Mouse (Mus musculus) heart, postnatal 0 days (tissue): Measurements from ENCODE around the gene Rbm20. TPM values are rescaled to one million over a fixed set of nuclear protein-coding genes. Genes with fewer than 3 reads are reported as not detected.

Experiments used
- ATAC-seq: fragments of 200-750 bp; cut with Nextera tagmentation; 2 replicates; pipeline ENCODE4 v1.8.0; 2017; ENCODE audit warnings: low read depth, moderate number of reproducible peaks, moderate library complexity; ENCODE audit not compliant: insufficient read depth
- DNase-seq: peaks from one replicate; pipeline ENCODE4 v3.0.0-alpha.2; 2016; ENCODE audit warnings: low spot score
- H3K27ac ChIP-seq: fragments of 300-500 bp; sonication (generic); 2 replicates; pipeline ENCODE4 v1.5.1; 2014; ENCODE audit warnings: low read depth, mild to moderate bottlenecking
- H3K27me3 ChIP-seq: fragments of 300-500 bp; sonication (generic); 2 replicates; pipeline ENCODE4 v1.6.1; 2014; ENCODE audit warnings: low read length, mixed read lengths; ENCODE audit not compliant: control insufficient read depth, insufficient read depth
- H3K36me3 ChIP-seq: fragments of 300-500 bp; sonication (generic); replicated peaks from 2 replicates; pipeline ENCODE4 v1.6.1; 2014; ENCODE audit warnings: low read length, mixed read lengths; ENCODE audit not compliant: control insufficient read depth, insufficient read depth
- H3K4me1 ChIP-seq: fragments of 300-500 bp; sonication (generic); 2 replicates; pipeline ENCODE4 v1.6.1; 2014; ENCODE audit warnings: antibody characterized with exemption; ENCODE audit not compliant: control insufficient read depth, insufficient read depth
- H3K4me2 ChIP-seq: fragments of 300-500 bp; sonication (generic); 2 replicates; pipeline ENCODE4 v1.6.1; 2014; ENCODE audit warnings: low read depth, mild to moderate bottlenecking, low read length, moderate library complexity
- H3K4me3 ChIP-seq: fragments of 300-500 bp; sonication (generic); 2 replicates; pipeline ENCODE4 v1.5.1; 2014; ENCODE audit warnings: low read depth, low read length
- H3K9ac ChIP-seq: fragments of 300-500 bp; sonication (generic); replicated peaks from 2 replicates; pipeline ENCODE4 v1.6.1; 2014; ENCODE audit warnings: low read depth, low read length, mixed read lengths
- H3K9me3 ChIP-seq: fragments of 300-500 bp; sonication (generic); replicated peaks from 2 replicates; pipeline ENCODE4 v1.6.1; 2016; ENCODE audit warnings: low read length; ENCODE audit not compliant: control insufficient read depth
- CTCF ChIP-seq: IDR thresholded peaks from 2 replicates; pipeline ENCODE4 v1.5.1; 2016; ENCODE audit warnings: antibody characterized with exemption, control low read depth, low read depth
- EP300 ChIP-seq: IDR thresholded peaks from 2 replicates; pipeline ENCODE4 v1.6.1; 2016; ENCODE audit warnings: antibody characterized with exemption, low read depth
- WGBS: fragments of 180-500 bp; shearing (Covaris S2); extraction: QIAGEN DNeasy Blood & Tissue Kit; methylation state at CpG from one replicate; pipeline ENCODE4 v1.1.7; 2014; 5-methylcytosine and 5-hydroxymethylcytosine counted together
- polyA plus RNA-seq: library from polyadenylated mRNA; unstranded; fragments of >200 nt; fragmentation: Nextera tagmentation; extraction: Ambion mirVana; gene quantifications from 2 replicates; pipeline ENCODE4 v1.2.1, GENCODE M21; 2015
- total RNA-seq: library from RNA; depleted of rRNA; stranded (reverse); fragments of >200 nt; gene quantifications from 2 replicates; pipeline ENCODE4 v1.2.3, GENCODE M21; 2014; ENCODE audit warnings: low replicate concordance; rRNA removed

The Rbm20 gene
- 328 and 340 TPM in 2 replicates for total RNA-seq
- 58.5 and 65.2 TPM in 2 replicates for polyA plus RNA-seq

DNA sequence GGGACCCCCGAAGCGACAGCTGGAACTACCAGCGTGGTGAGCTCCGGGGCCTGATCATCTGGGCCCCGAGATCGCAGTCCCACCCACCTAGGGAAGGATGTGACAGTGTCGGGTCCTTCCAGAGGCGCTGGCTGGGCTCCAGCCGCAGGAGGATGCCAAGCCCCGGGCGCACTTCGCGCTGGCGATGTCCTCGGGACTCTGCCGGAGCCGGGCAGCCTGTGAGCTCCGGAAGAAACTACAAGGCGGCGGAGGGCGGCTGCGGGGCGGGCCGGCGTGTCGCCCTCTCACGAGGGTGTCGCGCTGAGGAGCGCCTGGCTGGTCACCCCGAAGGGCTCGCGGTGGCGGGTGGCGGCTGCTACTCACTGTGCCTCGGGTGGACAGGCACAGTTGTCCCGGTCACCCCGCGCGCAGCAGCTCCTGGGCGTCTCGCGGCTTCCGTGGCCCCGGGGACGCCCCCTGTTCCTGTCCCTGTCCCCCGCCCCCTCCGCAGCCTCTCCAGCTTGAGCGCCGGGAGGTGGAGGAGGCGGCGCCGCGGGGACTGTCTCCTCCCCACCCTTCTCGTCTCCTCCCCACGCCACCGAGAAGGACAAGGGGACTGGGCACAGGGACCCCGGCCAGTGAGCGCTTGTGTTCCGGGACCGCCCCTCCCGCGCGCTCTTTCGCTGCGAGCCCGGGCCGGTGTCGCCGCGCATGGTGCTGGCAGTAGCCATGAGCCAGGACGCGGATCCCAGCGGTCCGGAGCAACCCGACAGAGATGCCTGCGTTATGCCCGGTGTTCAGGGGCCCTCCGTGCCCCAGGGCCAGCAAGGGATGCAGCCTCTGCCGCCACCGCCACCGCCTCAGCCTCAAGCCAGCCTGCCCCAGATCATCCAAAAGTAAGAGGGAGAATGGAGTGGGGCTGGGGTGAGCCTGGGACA, at the start of gene Rbm20:
Gene Rbm20 (plus strand): TSS at position 589 of the 917 bp plus-strand sequence.
- TF ChIP-seq CTCF (no peak), EP300 (0 out of 2 replicates have a peak, but pooled peaks have one; percentile 53)
- Histone ChIP-seq H3K4me1 (peaks cover 5% of the 10 kb centered on the region; the same call in 1 of the 2 replicates), H3K4me3 (peak within 1 kb of the TSS; percentile 77), H3K9me3 (no peaks in the 10 kb centered on the region), H3K27ac (peak within 1 kb of the TSS; percentile 97), H3K9ac (peak within 1 kb of the TSS; percentile 93), H3K36me3 (no peaks in the 10 kb centered on the region), H3K4me2 (peak within 1 kb of the TSS; percentile 89), H3K27me3 (peaks cover 4% of the 10 kb centered on the region; the same call in 1 of the 2 replicates)
- DNase-seq (peak; percentile 92), ATAC-seq (peak; percentile 94)
- under 1% methylated on average over 66 of the region's 82 CpGs for WGBS

DNA sequence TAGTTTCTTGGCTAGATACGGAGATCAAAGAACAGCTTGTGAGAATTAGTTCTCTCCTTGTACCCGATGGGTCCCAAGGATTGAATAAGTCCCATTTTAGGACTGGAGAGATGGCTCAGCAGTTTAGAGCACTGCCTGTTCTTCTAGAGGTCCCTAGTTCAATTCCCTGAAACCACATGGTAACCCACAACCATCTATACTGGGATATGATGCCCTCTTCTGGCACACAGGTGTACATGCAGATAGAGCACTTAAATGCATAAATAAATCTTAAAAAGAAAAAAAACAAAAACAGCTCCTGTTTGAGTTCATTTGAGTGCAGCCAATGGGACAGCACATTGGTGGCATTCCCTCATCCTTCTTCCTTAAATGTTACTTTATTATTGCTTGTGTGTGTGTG, 39.1 kb upstream of the Rbm20 start:
- H3K27ac ChIP-seq, result no peak overlapping the region
- TF ChIP-seq CTCF, result peak; percentile 32
- TF ChIP-seq EP300, result no peak
- 96% methylated on average over 2 of the region's 2 CpGs for WGBS
- H3K4me3 ChIP-seq, result no peak overlapping the region
- DNase-seq (no peak), ATAC-seq (no peak)
- H3K4me2 ChIP-seq, result no peak overlapping the region
- no peaks in the 10 kb centered on the region for H3K9me3 ChIP-seq
- no peak overlapping the region for H3K9ac ChIP-seq
- H3K36me3 ChIP-seq, result peaks cover 74% of the 10 kb centered on the region
- no peaks in the 10 kb centered on the region for H3K4me1 ChIP-seq
- no peaks in the 10 kb centered on the region for H3K27me3 ChIP-seq

DNA sequence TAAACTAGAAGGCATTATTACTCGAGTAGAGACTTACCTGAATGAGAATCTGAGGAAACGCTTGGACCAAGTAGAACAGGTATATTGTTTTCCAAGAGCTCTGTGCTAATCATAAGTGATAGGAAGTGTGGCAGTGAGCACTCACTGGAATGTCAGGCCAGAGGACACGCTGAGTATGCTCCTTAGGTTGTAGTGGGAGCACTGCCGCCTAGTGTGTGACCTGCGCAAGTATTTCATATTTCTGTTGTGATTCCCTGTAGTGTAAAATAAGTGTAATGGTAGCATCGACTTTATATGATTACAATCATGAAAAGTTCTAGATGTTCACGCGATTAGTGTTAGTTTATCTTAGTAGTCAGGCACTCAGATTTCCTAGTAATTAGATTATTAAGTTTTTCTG, 38.4 kb upstream of the Rbm20 start:
- ATAC-seq (peak; percentile 53; the same call in 1 of the 2 replicates), DNase-seq (no peak)
- H3K9me3 ChIP-seq, result no peaks in the 10 kb centered on the region
- H3K4me1 ChIP-seq, result no peaks in the 10 kb centered on the region
- WGBS, result 78% methylated on average over 8 of the region's 8 CpGs
- H3K9ac ChIP-seq, result no peak overlapping the region
- H3K4me2 ChIP-seq, result no peak overlapping the region
- H3K36me3 ChIP-seq, result peaks cover 73% of the 10 kb centered on the region
- H3K27ac ChIP-seq, result no peak overlapping the region
- TF ChIP-seq CTCF (peak; percentile 50), EP300 (no peak)
- no peaks in the 10 kb centered on the region for H3K27me3 ChIP-seq
- no peak overlapping the region for H3K4me3 ChIP-seq

DNA sequence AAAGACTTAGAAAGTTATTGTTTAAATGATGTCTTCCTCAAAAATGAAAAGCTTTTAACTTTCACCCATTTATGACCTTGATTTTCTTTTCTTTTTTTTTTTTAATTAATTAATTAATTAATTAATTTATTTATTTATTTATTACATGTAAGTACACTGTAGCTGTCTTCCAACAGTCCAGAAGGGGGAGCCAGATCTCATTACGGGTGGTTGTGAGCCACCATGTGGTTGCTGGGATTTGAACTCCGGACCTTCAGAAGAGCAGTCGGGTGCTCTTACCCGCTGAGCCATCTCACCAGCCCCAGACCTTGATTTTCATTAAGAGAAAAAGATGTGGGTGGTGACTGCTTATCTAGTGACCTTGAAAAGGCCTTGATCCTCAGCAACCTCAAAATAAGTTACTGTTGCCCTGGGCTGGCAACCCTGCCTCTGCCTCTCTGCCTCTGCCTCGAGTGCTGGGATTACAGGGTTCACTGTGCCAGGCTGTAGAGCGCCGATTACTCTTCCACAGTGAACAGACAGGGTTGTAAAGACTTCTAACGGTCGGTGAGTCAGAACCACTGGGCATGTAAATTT, 33.0 kb upstream of the Rbm20 start:
- WGBS, result 79% methylated on average over 9 of the region's 9 CpGs
- no peak overlapping the region for H3K4me3 ChIP-seq
- H3K27ac ChIP-seq, result no peak overlapping the region
- H3K4me1 ChIP-seq, result peaks cover 6% of the 10 kb centered on the region; the same call in 1 of the 2 replicates
- ATAC-seq, result no peak
- H3K9ac ChIP-seq, result no peak overlapping the region
- H3K36me3 ChIP-seq, result peaks cover 68% of the 10 kb centered on the region
- no peak for TF ChIP-seq CTCF
- TF ChIP-seq EP300, result no peak
- H3K27me3 ChIP-seq, result no peaks in the 10 kb centered on the region
- no peaks in the 10 kb centered on the region for H3K9me3 ChIP-seq
- DNase-seq, result no peak
- H3K4me2 ChIP-seq, result no peak overlapping the region

DNA sequence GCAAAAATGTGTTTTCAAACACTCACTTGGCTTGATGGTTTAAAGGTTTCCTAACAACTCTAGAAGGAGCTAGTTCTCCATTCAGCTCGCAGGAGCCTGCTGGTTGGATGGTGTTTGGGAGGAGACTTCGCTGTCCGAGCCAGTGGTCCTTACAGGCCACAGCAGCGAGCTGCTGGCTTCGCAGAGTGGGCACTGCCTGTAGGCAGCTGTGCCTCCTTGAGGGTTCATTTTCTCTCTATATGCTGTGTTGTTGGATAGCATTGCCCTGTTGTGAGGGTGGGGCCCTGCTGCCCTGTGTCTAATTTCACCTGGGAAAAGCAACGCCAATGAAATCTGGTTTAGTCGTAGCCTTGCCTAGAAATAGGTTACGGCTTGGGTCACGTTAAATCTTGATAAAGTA, 29.8 kb upstream of the Rbm20 start:
- H3K9me3 ChIP-seq, result no peaks in the 10 kb centered on the region
- H3K9ac ChIP-seq, result no peak overlapping the region
- ATAC-seq (no peak), DNase-seq (no peak)
- H3K27me3 ChIP-seq, result no peaks in the 10 kb centered on the region
- no peak overlapping the region for H3K4me2 ChIP-seq
- no peak for TF ChIP-seq CTCF
- TF ChIP-seq EP300, result no peak
- H3K4me3 ChIP-seq, result no peak overlapping the region
- no peak overlapping the region for H3K27ac ChIP-seq
- peaks cover 6% of the 10 kb centered on the region; the same call in 1 of the 2 replicates for H3K4me1 ChIP-seq
- peaks cover 39% of the 10 kb centered on the region for H3K36me3 ChIP-seq
- 80% methylated on average over 9 of the region's 9 CpGs for WGBS
